Mouse (Mus musculus): ENCODE results near the gene Med27. TPM values are rescaled to one million over a fixed set of nuclear protein-coding genes. Genes with fewer than 3 reads are reported as not detected.

Gene Med27
- polyA plus RNA-seq, 1 experiment from 2014 or later, result 34.4 TPM

DNA sequence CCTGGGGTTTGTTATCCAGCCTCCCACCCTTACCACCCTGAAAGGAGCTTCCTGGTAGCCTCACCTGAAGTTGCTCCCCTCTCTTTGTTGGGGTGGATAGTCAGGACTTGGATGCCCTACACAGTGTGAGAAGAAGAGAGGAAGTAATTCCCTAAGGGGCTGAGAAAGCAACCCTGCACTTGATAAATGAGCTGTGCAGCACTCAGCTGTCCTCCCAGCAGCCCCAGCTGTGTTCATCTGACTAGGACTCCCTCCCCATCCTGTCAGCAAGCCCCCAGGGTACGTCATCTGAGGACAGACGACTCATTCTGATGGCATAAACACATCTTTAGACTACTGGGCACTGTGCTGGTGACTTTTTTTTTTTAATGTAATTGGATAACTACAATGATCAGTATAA, 127.3 kb downstream of the Med27 start:
- WGBS, result 46% methylated on average over 2 of the region's 2 CpGs
- Histone ChIP-seq H3K4me3 (no peak overlapping the region), H3K9ac (no peak overlapping the region), H3K36me3 (0 out of 2 replicates have a peak, but pooled peaks cover 3% of the 10 kb centered on the region), H3K4me1 (peaks cover 20% of the 10 kb centered on the region), H3K27ac (replicated peaks) (no peak overlapping the region), H3K9me3 (no peaks in the 10 kb centered on the region), H3K4me2 (no peak overlapping the region), H3K27me3 (replicated peaks) (no peaks in the 10 kb centered on the region)
- no peak for ATAC-seq (ENCODE audit: extremely low read depth, insufficient number of reproducible peaks, low FRiP score, low TSS enrichment)

GRCm38 (mm10) chr2:29476702-29477101, 130.1 kb downstream of the Med27 start:
- ATAC-seq (ENCODE audit: extremely low read depth, insufficient number of reproducible peaks, low FRiP score, low TSS enrichment), result no peak
- no peaks in the 10 kb centered on the region for H3K27me3 ChIP-seq (replicated peaks)
- no peak overlapping the region for H3K9ac ChIP-seq
- WGBS, result 94% methylated on average over 1 of the region's 1 CpGs
- H3K9me3 ChIP-seq, result no peaks in the 10 kb centered on the region
- no peak overlapping the region for H3K4me3 ChIP-seq
- H3K27ac ChIP-seq (replicated peaks), result no peak overlapping the region
- 0 out of 2 replicates have a peak, but pooled peaks cover 3% of the 10 kb centered on the region for H3K36me3 ChIP-seq
- no peak overlapping the region for H3K4me2 ChIP-seq
- H3K4me1 ChIP-seq, result peaks cover 15% of the 10 kb centered on the region

DNA sequence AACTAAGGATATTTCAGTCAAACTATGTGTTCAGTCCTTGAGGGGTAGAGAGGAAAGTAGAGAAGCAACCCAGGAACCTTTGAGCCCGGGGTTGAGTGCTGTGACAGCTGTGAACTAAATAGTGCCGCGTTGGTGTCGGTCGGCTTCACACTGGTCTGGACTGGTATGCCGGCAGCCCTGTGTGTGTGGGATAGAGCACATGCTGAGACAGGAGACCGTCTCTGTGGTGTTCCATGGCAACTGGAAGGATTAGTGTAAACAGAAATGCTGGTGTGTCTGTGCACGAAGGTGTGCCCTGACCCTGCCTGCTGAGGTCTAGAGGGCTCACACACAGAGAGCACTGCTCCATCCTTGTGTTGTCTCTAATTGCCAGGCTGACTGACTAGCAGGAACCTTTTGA, 135.2 kb downstream of the Med27 start:
- Histone ChIP-seq H3K9ac (0 out of 2 replicates have a peak overlapping the region, but pooled peaks have one; percentile 5), H3K4me3 (no peak overlapping the region), H3K27ac (replicated peaks) (no peak overlapping the region), H3K9me3 (no peaks in the 10 kb centered on the region), H3K36me3 (no peaks in the 10 kb centered on the region), H3K4me2 (no peak overlapping the region), H3K4me1 (peaks cover 18% of the 10 kb centered on the region), H3K27me3 (replicated peaks) (no peaks in the 10 kb centered on the region)
- no peak for ATAC-seq (ENCODE audit: extremely low read depth, insufficient number of reproducible peaks, low FRiP score, low TSS enrichment)
- 54% methylated on average over 8 of the region's 8 CpGs for WGBS

DNA sequence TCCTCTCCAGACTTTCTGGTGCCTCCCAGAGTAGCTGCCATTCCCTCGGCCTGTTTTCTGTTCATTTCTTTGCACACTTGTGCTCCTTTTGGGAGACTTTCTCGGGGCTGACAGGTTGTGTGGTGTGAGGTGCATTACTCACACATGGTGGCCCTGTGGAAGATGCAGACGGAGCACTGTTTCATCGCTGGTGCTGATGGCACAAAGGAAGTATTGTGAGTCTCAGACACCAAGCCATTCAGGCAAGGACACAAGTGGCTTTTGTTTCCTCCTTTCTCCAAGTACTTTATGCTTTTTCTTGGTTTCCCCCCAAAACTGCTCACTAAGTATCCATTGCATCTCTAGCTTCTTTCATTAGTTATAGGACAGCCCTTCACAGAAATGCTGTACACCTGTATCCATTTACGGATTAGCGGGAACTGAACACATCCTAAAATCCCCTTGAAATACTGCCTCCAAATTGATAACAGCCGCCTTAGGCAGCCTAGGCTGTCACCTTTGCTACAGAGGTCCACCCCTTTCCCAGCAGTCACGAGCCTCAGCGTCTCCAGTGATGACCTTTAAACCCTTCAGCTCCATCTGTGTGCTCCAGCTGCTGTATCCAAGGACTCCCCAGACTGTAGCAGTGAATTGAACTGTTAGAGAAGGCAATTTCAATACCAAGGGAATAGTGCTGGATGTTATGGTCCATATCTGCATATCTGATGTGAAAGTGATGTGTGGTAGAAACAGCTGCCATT, 136.5 kb downstream of the Med27 start:
- Histone ChIP-seq H3K4me3 (no peak overlapping the region), H3K27me3 (replicated peaks) (no peaks in the 10 kb centered on the region), H3K4me1 (peaks cover 18% of the 10 kb centered on the region), H3K9ac (no peak overlapping the region; the same call in 1 of the 2 replicates), H3K27ac (replicated peaks) (no peak overlapping the region), H3K36me3 (no peaks in the 10 kb centered on the region), H3K9me3 (no peaks in the 10 kb centered on the region), H3K4me2 (no peak overlapping the region)
- no peak for ATAC-seq (ENCODE audit: extremely low read depth, insufficient number of reproducible peaks, low FRiP score, low TSS enrichment)
- WGBS, result 64% methylated on average over 9 of the region's 9 CpGs

DNA sequence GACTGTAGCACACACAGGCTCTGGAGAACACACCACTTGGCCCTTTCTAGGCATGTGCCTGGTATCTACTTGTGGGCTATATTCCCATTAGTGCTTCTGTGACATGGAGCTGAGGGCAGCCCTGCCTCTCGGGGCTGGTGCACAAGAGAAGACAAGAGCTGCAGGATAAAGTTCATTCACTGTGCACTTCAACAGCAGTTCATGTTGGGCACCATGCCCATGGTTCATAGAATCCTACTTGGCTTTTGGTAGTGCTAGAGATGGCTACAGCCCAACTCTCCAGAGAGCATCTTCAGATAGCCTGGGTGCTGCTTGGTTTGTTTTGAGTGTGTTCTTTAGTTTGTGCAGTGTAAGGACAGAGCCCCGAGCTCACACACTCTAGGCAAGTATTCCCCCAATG, 138.9 kb downstream of the Med27 start:
- Histone ChIP-seq H3K9me3 (no peaks in the 10 kb centered on the region), H3K9ac (no peak overlapping the region), H3K4me1 (peaks cover 18% of the 10 kb centered on the region), H3K27ac (replicated peaks) (no peak overlapping the region), H3K36me3 (no peaks in the 10 kb centered on the region), H3K27me3 (replicated peaks) (no peaks in the 10 kb centered on the region), H3K4me3 (no peak overlapping the region), H3K4me2 (no peak overlapping the region)
- no peak for ATAC-seq (ENCODE audit: extremely low read depth, insufficient number of reproducible peaks, low FRiP score, low TSS enrichment)
- WGBS, result 73% methylated on average over 2 of the region's 2 CpGs

- no peak overlapping the region for H3K4me2 ChIP-seq
- no peaks in the 10 kb centered on the region for H3K36me3 ChIP-seq
- no peak overlapping the region for H3K27ac ChIP-seq (replicated peaks)
- 87% methylated on average over 7 of the region's 7 CpGs for WGBS
- peaks cover 18% of the 10 kb centered on the region for H3K4me1 ChIP-seq
- ATAC-seq (ENCODE audit: extremely low read depth, insufficient number of reproducible peaks, low FRiP score, low TSS enrichment), result no peak
- no peak overlapping the region for H3K9ac ChIP-seq
- no peaks in the 10 kb centered on the region for H3K27me3 ChIP-seq (replicated peaks)
- no peak overlapping the region for H3K4me3 ChIP-seq
- no peaks in the 10 kb centered on the region for H3K9me3 ChIP-seq
Measured at GRCm38 (mm10) chr2:29486491-29486890, 139.9 kb downstream of the Med27 start.

GRCm38 (mm10) chr2:29487652-29488051, 141.0 kb downstream of the Med27 start:
- Histone ChIP-seq H3K4me3 (no peak overlapping the region), H3K9me3 (no peaks in the 10 kb centered on the region), H3K4me1 (peaks cover 10% of the 10 kb centered on the region), H3K36me3 (no peaks in the 10 kb centered on the region), H3K27me3 (replicated peaks) (no peaks in the 10 kb centered on the region), H3K27ac (replicated peaks) (no peak overlapping the region), H3K4me2 (no peak overlapping the region), H3K9ac (no peak overlapping the region)
- ATAC-seq (ENCODE audit: extremely low read depth, insufficient number of reproducible peaks, low FRiP score, low TSS enrichment), result no peak
- 72% methylated on average over 2 of the region's 2 CpGs for WGBS

DNA sequence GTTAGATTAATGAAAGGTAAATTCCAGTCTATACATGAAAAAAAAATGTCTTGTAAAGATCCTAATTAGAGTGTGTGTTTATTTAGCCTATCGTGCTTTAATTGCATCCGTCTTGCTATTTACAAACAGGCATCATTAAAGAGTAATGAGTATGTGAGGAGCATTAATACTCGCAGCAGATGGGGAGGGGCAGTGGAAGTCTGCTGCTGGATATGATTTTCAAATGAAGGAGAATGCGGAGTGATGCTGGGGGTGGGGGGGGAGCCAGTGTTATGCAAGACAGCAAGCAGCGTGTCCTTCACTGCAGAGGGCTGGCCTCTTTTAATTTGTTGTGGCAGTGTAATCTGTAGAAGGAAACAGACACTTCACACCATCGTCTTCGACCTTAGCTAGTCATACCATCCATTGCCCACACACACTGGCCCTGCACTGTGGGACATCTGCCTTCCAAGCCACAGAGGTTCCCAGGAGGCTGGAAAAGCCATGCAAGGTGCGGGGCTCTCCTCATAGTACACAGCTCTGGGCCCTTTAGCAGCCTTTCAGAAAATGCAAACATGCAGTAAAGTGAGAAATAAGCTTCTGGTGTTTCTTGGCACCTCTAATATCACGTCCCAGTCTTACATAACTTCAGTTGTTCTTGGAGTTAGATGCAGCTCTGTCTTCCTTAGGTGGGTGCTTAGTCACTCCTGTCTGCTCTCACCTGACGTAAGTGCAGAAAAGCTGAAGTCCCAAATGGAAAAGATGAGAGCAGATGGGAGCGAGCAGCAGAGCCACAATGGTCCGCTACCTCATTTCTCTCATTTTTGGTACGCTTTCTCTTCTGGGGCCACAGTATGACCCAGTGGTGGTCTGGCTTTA, 142.0 kb downstream of the Med27 start:
- WGBS, result 77% methylated on average over 13 of the region's 13 CpGs
- no peak for ATAC-seq (ENCODE audit: extremely low read depth, insufficient number of reproducible peaks, low FRiP score, low TSS enrichment)
- no peaks in the 10 kb centered on the region for H3K27me3 ChIP-seq (replicated peaks)
- H3K4me1 ChIP-seq, result peaks cover 10% of the 10 kb centered on the region
- no peak overlapping the region for H3K27ac ChIP-seq (replicated peaks)
- H3K4me3 ChIP-seq, result no peak overlapping the region
- H3K9ac ChIP-seq, result no peak overlapping the region
- H3K9me3 ChIP-seq, result no peaks in the 10 kb centered on the region
- no peak overlapping the region for H3K4me2 ChIP-seq
- no peaks in the 10 kb centered on the region for H3K36me3 ChIP-seq

GRCm38 (mm10) chr2:29491656-29492055, 145.0 kb downstream of the Med27 start:
- Histone ChIP-seq H3K27ac (replicated peaks) (no peak overlapping the region), H3K9me3 (no peaks in the 10 kb centered on the region), H3K27me3 (replicated peaks) (no peaks in the 10 kb centered on the region), H3K4me3 (no peak overlapping the region), H3K9ac (no peak overlapping the region), H3K36me3 (no peaks in the 10 kb centered on the region), H3K4me2 (no peak overlapping the region), H3K4me1 (peaks cover 17% of the 10 kb centered on the region)
- ATAC-seq (ENCODE audit: extremely low read depth, insufficient number of reproducible peaks, low FRiP score, low TSS enrichment), result no peak
- 73% methylated on average over 6 of the region's 6 CpGs for WGBS

DNA sequence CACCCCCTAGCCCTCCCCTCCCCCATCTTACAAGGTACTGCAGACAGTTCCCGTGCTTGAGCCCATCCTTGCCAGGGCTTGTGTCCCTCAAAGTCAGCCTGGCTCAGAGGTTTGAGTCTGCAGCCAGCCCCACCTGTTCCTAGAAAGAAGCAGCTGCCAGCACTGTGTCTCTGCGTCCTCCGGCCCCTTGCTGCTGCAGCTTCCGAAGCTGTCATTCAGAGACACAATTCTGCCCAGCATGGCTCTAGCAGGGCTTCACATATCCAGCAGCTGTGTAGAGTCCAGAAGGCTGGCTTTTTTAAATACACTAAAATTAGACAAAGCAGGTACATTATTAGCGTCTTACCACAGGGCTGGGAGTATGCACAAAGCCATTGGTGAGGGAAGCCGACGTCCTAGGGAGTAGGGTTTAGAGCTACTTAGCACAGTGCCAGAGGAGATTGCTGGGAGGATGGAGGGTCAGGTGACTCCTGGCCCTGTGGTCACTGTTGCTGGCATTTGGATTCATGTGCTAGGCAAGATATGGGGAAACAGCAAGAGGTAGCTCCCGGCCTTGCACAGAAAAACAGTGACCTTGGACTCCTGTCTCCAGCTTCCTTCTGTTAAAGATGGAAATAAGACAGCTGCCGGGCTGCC, 146.9 kb downstream of the Med27 start:
- peak overlapping the region; percentile 10; the same call in 1 of the 2 replicates for H3K4me2 ChIP-seq
- H3K27me3 ChIP-seq (replicated peaks), result no peaks in the 10 kb centered on the region
- H3K36me3 ChIP-seq, result no peaks in the 10 kb centered on the region
- H3K4me1 ChIP-seq, result peaks cover 17% of the 10 kb centered on the region
- ATAC-seq (ENCODE audit: extremely low read depth, insufficient number of reproducible peaks, low FRiP score, low TSS enrichment), result no peak
- no peak overlapping the region for H3K27ac ChIP-seq (replicated peaks)
- no peak overlapping the region for H3K4me3 ChIP-seq
- 32% methylated on average over 9 of the region's 9 CpGs for WGBS
- H3K9me3 ChIP-seq, result no peaks in the 10 kb centered on the region
- peak overlapping the region; percentile 37; the same call in 1 of the 2 replicates for H3K9ac ChIP-seq

DNA sequence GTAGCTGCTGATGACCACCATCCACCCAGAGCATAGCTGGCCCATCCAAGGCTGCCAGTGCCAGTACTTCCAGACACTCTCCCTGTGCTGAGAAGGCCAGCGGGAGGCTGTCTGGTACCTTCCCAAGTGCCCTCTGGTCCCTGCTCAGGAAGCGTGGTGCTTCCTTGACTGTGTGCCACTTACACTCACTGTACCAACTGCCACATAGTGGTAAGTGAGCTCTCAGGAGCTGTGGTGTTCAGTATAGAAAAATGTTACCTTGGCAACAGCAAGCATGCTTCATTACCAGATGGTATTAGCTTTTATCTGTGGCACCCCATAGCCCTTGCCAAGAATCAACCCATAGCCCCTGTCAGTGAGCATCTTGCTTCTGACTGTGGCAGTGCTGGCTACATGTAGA, 148.7 kb downstream of the Med27 start:
- no peak for ATAC-seq (ENCODE audit: extremely low read depth, insufficient number of reproducible peaks, low FRiP score, low TSS enrichment)
- Histone ChIP-seq H3K9ac (no peak overlapping the region), H3K36me3 (peaks cover 3% of the 10 kb centered on the region), H3K4me1 (peaks cover 17% of the 10 kb centered on the region), H3K27me3 (replicated peaks) (no peaks in the 10 kb centered on the region), H3K4me2 (no peak overlapping the region), H3K9me3 (no peaks in the 10 kb centered on the region), H3K4me3 (no peak overlapping the region), H3K27ac (replicated peaks) (no peak overlapping the region)
- 84% methylated on average over 2 of the region's 2 CpGs for WGBS

Data from heart, embryonic 13.5 days (tissue).